Mouse (Mus musculus) heart, embryonic 10.5 days (tissue): ENCODE measurements around the gene Sbk3. TPM values are rescaled to one million over a fixed set of nuclear protein-coding genes. Genes with fewer than 3 reads are reported as not detected.
A peak's percentile ranks its signal among the peaks of the same experiment; 100 is the strongest.

Experiments
- DNase-seq: peaks from one replicate; pipeline ENCODE4 v3.0.0-alpha.2; 2017; ENCODE audit warnings: low spot score
- H3K27ac ChIP-seq: fragments of 300-500 bp; sonication (generic); 2 replicates; pipeline ENCODE4 v1.5.1; 2016; ENCODE audit warnings: mild to moderate bottlenecking
- H3K27me3 ChIP-seq: fragments of 300-500 bp; sonication (generic); 2 replicates; pipeline ENCODE4 v1.6.1; 2016; ENCODE audit warnings: mild to moderate bottlenecking; ENCODE audit not compliant: poor library complexity, insufficient read depth, severe bottlenecking
- H3K36me3 ChIP-seq: fragments of 300-500 bp; sonication (generic); 2 replicates; pipeline ENCODE4 v1.6.1; 2016; ENCODE audit warnings: mild to moderate bottlenecking, moderate library complexity
- H3K4me1 ChIP-seq: fragments of 300-500 bp; sonication (generic); 2 replicates; pipeline ENCODE4 v1.6.1; 2016; ENCODE audit warnings: mild to moderate bottlenecking
- H3K4me3 ChIP-seq: fragments of 300-500 bp; sonication (generic); 2 replicates; pipeline ENCODE4 v1.5.1; 2016; ENCODE audit warnings: mild to moderate bottlenecking, moderate library complexity
- H3K9me3 ChIP-seq: fragments of 300-500 bp; sonication (generic); 2 replicates; pipeline ENCODE4 v1.6.1; 2016; ENCODE audit warnings: mild to moderate bottlenecking, moderate library complexity
- WGBS: fragments of 180-500 bp; shearing (Covaris S2); methylation state at CpG from one replicate; pipeline ENCODE4 v1.1.7; 2016; 5-methylcytosine and 5-hydroxymethylcytosine counted together
- polyA plus RNA-seq: library from polyadenylated mRNA; unstranded; fragments of >200 nt; fragmentation: Nextera tagmentation; extraction: Ambion mirVana; gene quantifications from 2 replicates; pipeline ENCODE4 v1.2.1, GENCODE M21; 2016

The Sbk3 gene
- polyA plus RNA-seq, 1 experiment from 2014 or later: 0.39 TPM

- no peaks in the 10 kb centered on the region for H3K27me3 ChIP-seq
- no peak overlapping the region for H3K27ac ChIP-seq
- H3K9me3 ChIP-seq: no peaks in the 10 kb centered on the region
- DNase-seq: peak; percentile 90
- WGBS: 20% methylated on average over 9 of the region's 9 CpGs
- H3K4me3 ChIP-seq: no peak overlapping the region
- H3K4me1 ChIP-seq: peaks cover 4% of the 10 kb centered on the region; the same call in 1 of the 2 replicates
- H3K36me3 ChIP-seq: no peaks in the 10 kb centered on the region
These were observed 30.9 kb downstream of the Sbk3 start for GRCm38 (mm10) chr7:4940068-4940479.

GRCm38 (mm10) chr7:4938456-4938855, 32.5 kb downstream of the Sbk3 start:
- Histone ChIP-seq H3K27ac (no peak overlapping the region), H3K4me1 (peaks cover 1% of the 10 kb centered on the region; the same call in 1 of the 2 replicates), H3K27me3 (no peaks in the 10 kb centered on the region), H3K4me3 (no peak overlapping the region), H3K9me3 (peaks cover 4% of the 10 kb centered on the region; the same call in 1 of the 2 replicates), H3K36me3 (no peaks in the 10 kb centered on the region)
- DNase-seq: no peak
- 31% methylated on average over 2 of the region's 2 CpGs for WGBS

GRCm38 (mm10) chr7:4937392-4937791, 33.6 kb downstream of the Sbk3 start:
- no peak overlapping the region for H3K27ac ChIP-seq
- H3K36me3 ChIP-seq: no peaks in the 10 kb centered on the region
- no peaks in the 10 kb centered on the region for H3K4me1 ChIP-seq
- no peak overlapping the region for H3K4me3 ChIP-seq
- peaks cover 4% of the 10 kb centered on the region; the same call in 1 of the 2 replicates for H3K9me3 ChIP-seq
- WGBS: 79% methylated on average over 10 of the region's 11 CpGs
- H3K27me3 ChIP-seq: no peaks in the 10 kb centered on the region
- no peak for DNase-seq

GRCm38 (mm10) chr7:4936832-4937231, 34.1 kb downstream of the Sbk3 start:
- Histone ChIP-seq H3K36me3 (no peaks in the 10 kb centered on the region), H3K27ac (no peak overlapping the region), H3K4me3 (no peak overlapping the region), H3K4me1 (no peaks in the 10 kb centered on the region), H3K27me3 (no peaks in the 10 kb centered on the region), H3K9me3 (peaks cover 4% of the 10 kb centered on the region; the same call in 1 of the 2 replicates)
- no peak for DNase-seq
- 71% methylated on average over 10 of the region's 10 CpGs for WGBS

- Histone ChIP-seq H3K4me1 (no peaks in the 10 kb centered on the region), H3K4me3 (no peak overlapping the region), H3K36me3 (no peaks in the 10 kb centered on the region), H3K27ac (no peak overlapping the region), H3K9me3 (peaks cover 4% of the 10 kb centered on the region; the same call in 1 of the 2 replicates), H3K27me3 (no peaks in the 10 kb centered on the region)
- 84% methylated on average over 4 of the region's 4 CpGs for WGBS
- DNase-seq: no peak
These were observed 36.6 kb downstream of the Sbk3 start for GRCm38 (mm10) chr7:4934160-4934914.

GRCm38 (mm10) chr7:4933103-4933502, 37.9 kb downstream of the Sbk3 start:
- WGBS: 64% methylated on average over 12 of the region's 12 CpGs
- no peaks in the 10 kb centered on the region for H3K4me1 ChIP-seq
- no peaks in the 10 kb centered on the region for H3K36me3 ChIP-seq
- H3K9me3 ChIP-seq: peaks cover 4% of the 10 kb centered on the region; the same call in 1 of the 2 replicates
- no peak overlapping the region for H3K27ac ChIP-seq
- H3K27me3 ChIP-seq: no peaks in the 10 kb centered on the region
- H3K4me3 ChIP-seq: no peak overlapping the region
- DNase-seq: no peak

GRCm38 (mm10) chr7:4928323-4928722, 42.6 kb downstream of the Sbk3 start:
- Histone ChIP-seq H3K4me1 (peaks cover 47% of the 10 kb centered on the region), H3K27me3 (peaks cover 7% of the 10 kb centered on the region; the same call in 1 of the 2 replicates), H3K27ac (no peak overlapping the region), H3K4me3 (no peak overlapping the region), H3K9me3 (no peaks in the 10 kb centered on the region), H3K36me3 (no peaks in the 10 kb centered on the region)
- WGBS: 77% methylated on average over 17 of the region's 17 CpGs
- no peak for DNase-seq

- 77% methylated on average over 8 of the region's 8 CpGs for WGBS
- H3K27ac ChIP-seq: no peak overlapping the region
- H3K4me1 ChIP-seq: peaks cover 53% of the 10 kb centered on the region
- peaks cover 7% of the 10 kb centered on the region; the same call in 1 of the 2 replicates for H3K27me3 ChIP-seq
- no peak overlapping the region for H3K4me3 ChIP-seq
- H3K9me3 ChIP-seq: no peaks in the 10 kb centered on the region
- H3K36me3 ChIP-seq: no peaks in the 10 kb centered on the region
- DNase-seq: no peak
These were observed 43.3 kb downstream of the Sbk3 start for GRCm38 (mm10) chr7:4927711-4928110.

GRCm38 (mm10) chr7:4926849-4927248, 44.1 kb downstream of the Sbk3 start:
- no peaks in the 10 kb centered on the region for H3K9me3 ChIP-seq
- no peak overlapping the region for H3K4me3 ChIP-seq
- peaks cover 61% of the 10 kb centered on the region for H3K4me1 ChIP-seq
- DNase-seq: no peak
- WGBS: 70% methylated on average over 16 of the region's 16 CpGs
- H3K27me3 ChIP-seq: peaks cover 7% of the 10 kb centered on the region; the same call in 1 of the 2 replicates
- peak overlapping the region; percentile 83 for H3K27ac ChIP-seq
- no peaks in the 10 kb centered on the region for H3K36me3 ChIP-seq

GRCm38 (mm10) chr7:4925441-4926381, 45.3 kb downstream of the Sbk3 start, which contains the start of gene Ssc5d:
TSS of gene Ssc5d (plus strand) at chr7:4925785.
- Histone ChIP-seq H3K4me3 (peak within 1 kb of the TSS; percentile 59), H3K4me1 (peaks cover 73% of the 10 kb centered on the region), H3K36me3 (peaks cover 4% of the 10 kb centered on the region), H3K27me3 (peaks cover 7% of the 10 kb centered on the region; the same call in 1 of the 2 replicates), H3K9me3 (no peaks in the 10 kb centered on the region), H3K27ac (peak within 1 kb of the TSS; percentile 83)
- 14% methylated on average over 6 of the region's 6 CpGs for WGBS
- DNase-seq: no peak

GRCm38 (mm10) chr7:4924891-4925301, 46.1 kb downstream of the Sbk3 start:
- 15% methylated on average over 4 of the region's 4 CpGs for WGBS
- Histone ChIP-seq H3K4me3 (peak overlapping the region; percentile 32; the same call in 1 of the 2 replicates), H3K9me3 (no peaks in the 10 kb centered on the region), H3K27ac (peak overlapping the region; percentile 83), H3K4me1 (peaks cover 78% of the 10 kb centered on the region), H3K36me3 (peaks cover 13% of the 10 kb centered on the region), H3K27me3 (peaks cover 7% of the 10 kb centered on the region; the same call in 1 of the 2 replicates)
- no peak for DNase-seq

- peaks cover 82% of the 10 kb centered on the region for H3K4me1 ChIP-seq
- H3K9me3 ChIP-seq: no peaks in the 10 kb centered on the region
- H3K27ac ChIP-seq: peak overlapping the region; percentile 83
- peaks cover 7% of the 10 kb centered on the region; the same call in 1 of the 2 replicates for H3K27me3 ChIP-seq
- WGBS: 3% methylated on average over 4 of the region's 4 CpGs
- H3K36me3 ChIP-seq: peaks cover 17% of the 10 kb centered on the region
- no peak for DNase-seq
- H3K4me3 ChIP-seq: peak overlapping the region; percentile 59
These were observed 46.5 kb downstream of the Sbk3 start for GRCm38 (mm10) chr7:4924483-4924882.
